Mouse (Mus musculus): Measurements from ENCODE around the gene Gm39115. TPM values are rescaled to one million over a fixed set of nuclear protein-coding genes. Genes with fewer than 3 reads are reported as not detected.
"Not testable (repeated sequence)": the region's sequence is repeated elsewhere in the genome, so short reads cannot be mapped to it uniquely, and the experiment has no call there.

The Gm39115 gene
- total and polyA plus RNA-seq, 2 experiments from 2014 or later: not detected

DNA sequence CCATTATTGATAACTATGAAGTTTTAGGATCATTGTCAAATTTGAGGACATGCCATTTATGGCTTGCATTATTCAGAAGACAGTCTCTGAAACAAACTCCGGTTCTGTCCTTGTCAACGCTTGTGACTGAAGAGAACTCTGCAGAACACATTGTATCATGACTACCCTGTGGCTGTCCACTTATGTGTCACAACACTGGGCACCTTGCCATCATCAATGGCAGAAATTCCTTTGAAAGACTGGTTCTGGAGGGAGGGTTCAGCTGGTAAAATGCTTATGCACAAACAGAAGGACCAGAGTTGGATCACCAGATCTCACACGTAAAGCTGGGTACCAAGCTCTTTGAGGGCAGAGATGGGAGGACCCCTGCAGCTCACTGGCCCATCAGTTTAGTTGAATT is 23.5 kb upstream of the Gm39115 start:
- DNase-seq (ENCODE audit: low spot score): no peak
- Histone ChIP-seq H3K4me3 (ENCODE audit: low read depth, low read length) (no peak overlapping the region), H3K4me2 (ENCODE audit: low read depth, low read length) (no peak overlapping the region), H3K27ac (ENCODE audit: low read depth) (no peak overlapping the region), H3K36me3 (replicated peaks; ENCODE audit: control insufficient read depth, insufficient read depth, low read length) (no peaks in the 10 kb centered on the region), H3K9me3 (replicated peaks; ENCODE audit: control insufficient read depth, low read length) (no peaks in the 10 kb centered on the region), H3K27me3 (ENCODE audit: control insufficient read depth, insufficient read depth, low read length) (no peaks in the 10 kb centered on the region), H3K4me1 (ENCODE audit: control insufficient read depth, insufficient read depth) (no peaks in the 10 kb centered on the region), H3K9ac (replicated peaks; ENCODE audit: low read depth, low read length) (no peak overlapping the region)
- no peak for ATAC-seq (ENCODE audit: insufficient read depth, low read depth)
- 81% methylated on average over 3 of the region's 3 CpGs for WGBS
- TF ChIP-seq EP300 (IDR thresholded peaks at IDR 0.05; ENCODE audit: low read depth) (no peak), CTCF (IDR thresholded peaks at IDR 0.05; ENCODE audit: low read depth) (no peak)

DNA sequence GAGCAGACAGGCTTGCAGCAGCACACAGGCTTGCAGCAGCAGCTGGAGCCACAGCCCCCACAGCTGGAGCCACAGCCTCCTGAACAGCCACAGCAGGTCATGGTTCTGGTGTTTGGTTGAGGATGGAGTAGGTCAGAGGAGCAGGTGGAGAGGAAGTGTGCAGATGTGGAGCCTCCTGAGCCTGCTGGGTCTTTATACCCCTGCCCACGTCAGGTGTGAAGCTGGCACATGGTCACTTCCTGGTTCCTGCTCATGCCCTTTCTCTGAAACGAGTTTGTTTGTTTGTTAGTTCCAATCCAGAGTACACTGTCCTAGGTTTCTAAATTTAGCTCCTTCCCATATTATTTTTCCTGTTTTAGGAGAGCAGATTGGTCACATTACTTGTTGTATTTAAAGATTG is 21.2 kb upstream of the Gm39115 start, which contains the start of gene Gm29735:
Gene Gm29735, minus strand, starts transcription at position 101 of the 400 bp plus-strand sequence.
- not testable (repeated sequence) for H3K4me2 ChIP-seq (ENCODE audit: low read depth, low read length); H3K4me1 ChIP-seq (ENCODE audit: control insufficient read depth, insufficient read depth); H3K36me3 ChIP-seq (replicated peaks; ENCODE audit: control insufficient read depth, insufficient read depth, low read length); H3K27me3 ChIP-seq (ENCODE audit: control insufficient read depth, insufficient read depth, low read length); H3K9me3 ChIP-seq (replicated peaks; ENCODE audit: control insufficient read depth, low read length); H3K27ac ChIP-seq (ENCODE audit: low read depth); H3K4me3 ChIP-seq (ENCODE audit: low read depth, low read length); DNase-seq (ENCODE audit: low spot score); ATAC-seq (ENCODE audit: insufficient read depth, low read depth); H3K9ac ChIP-seq (replicated peaks; ENCODE audit: low read depth, low read length)
- 26% methylated on average over 2 of the region's 2 CpGs for WGBS

DNA sequence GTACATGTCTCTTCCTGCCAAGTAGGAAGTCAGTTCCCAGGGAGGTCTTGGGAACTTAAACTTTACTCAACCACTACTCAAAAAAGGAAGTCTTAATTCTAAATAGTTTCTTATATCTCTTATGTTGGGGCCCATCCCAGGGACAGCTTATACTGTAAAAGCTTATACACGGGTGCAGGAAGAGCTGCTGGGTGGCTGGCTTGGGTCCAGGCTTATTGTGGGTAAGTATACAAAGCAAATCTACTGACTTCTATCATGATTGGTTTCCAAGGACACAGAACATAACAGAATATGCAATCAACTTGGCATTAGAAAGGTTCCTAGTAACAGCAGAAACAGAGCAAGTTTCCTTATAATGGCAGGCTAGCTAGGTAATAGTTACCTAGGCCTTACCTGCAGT is 19.5 kb upstream of the Gm39115 start:
- Histone ChIP-seq H3K27me3 (ENCODE audit: control insufficient read depth, insufficient read depth, low read length) (no peaks in the 10 kb centered on the region), H3K9me3 (replicated peaks; ENCODE audit: control insufficient read depth, low read length) (no peaks in the 10 kb centered on the region), H3K36me3 (replicated peaks; ENCODE audit: control insufficient read depth, insufficient read depth, low read length) (no peaks in the 10 kb centered on the region), H3K4me1 (ENCODE audit: control insufficient read depth, insufficient read depth) (no peaks in the 10 kb centered on the region), H3K27ac (ENCODE audit: low read depth) (no peak overlapping the region), H3K9ac (replicated peaks; ENCODE audit: low read depth, low read length) (no peak overlapping the region), H3K4me3 (ENCODE audit: low read depth, low read length) (no peak overlapping the region), H3K4me2 (ENCODE audit: low read depth, low read length) (no peak overlapping the region)
- 50% methylated on average over 1 of the region's 1 CpGs for WGBS
- no peak for TF ChIP-seq EP300 (IDR thresholded peaks at IDR 0.05; ENCODE audit: low read depth)
- no peak for TF ChIP-seq CTCF (IDR thresholded peaks at IDR 0.05; ENCODE audit: low read depth)
- ATAC-seq (ENCODE audit: insufficient read depth, low read depth): no peak
- DNase-seq (ENCODE audit: low spot score): no peak

DNA sequence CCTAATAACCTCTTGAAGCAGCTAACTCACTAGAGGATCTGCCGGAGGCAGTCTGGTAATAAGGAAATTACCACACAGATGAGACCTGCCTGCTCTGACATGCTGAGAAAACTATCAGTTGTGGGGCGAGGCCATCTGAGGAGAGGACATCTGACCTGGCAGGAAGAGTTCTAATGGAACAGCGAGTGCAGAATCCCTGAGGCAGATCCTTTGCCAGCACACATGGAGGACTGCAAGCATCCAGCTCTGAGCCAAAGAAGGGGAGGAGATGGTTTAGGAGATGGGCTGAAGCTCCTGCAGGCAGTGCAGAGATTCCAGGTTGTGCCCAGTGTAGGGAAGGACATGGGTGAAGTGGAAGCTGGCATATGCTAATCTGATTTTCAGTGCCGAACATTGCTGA is 16.4 kb upstream of the Gm39115 start:
- no peak for ATAC-seq (ENCODE audit: insufficient read depth, low read depth)
- no peak for TF ChIP-seq EP300 (IDR thresholded peaks at IDR 0.05; ENCODE audit: low read depth)
- no peak for TF ChIP-seq CTCF (IDR thresholded peaks at IDR 0.05; ENCODE audit: low read depth)
- Histone ChIP-seq H3K4me1 (ENCODE audit: control insufficient read depth, insufficient read depth) (no peaks in the 10 kb centered on the region), H3K36me3 (replicated peaks; ENCODE audit: control insufficient read depth, insufficient read depth, low read length) (no peaks in the 10 kb centered on the region), H3K4me3 (ENCODE audit: low read depth, low read length) (no peak overlapping the region), H3K27ac (ENCODE audit: low read depth) (no peak overlapping the region), H3K9ac (replicated peaks; ENCODE audit: low read depth, low read length) (no peak overlapping the region), H3K27me3 (ENCODE audit: control insufficient read depth, insufficient read depth, low read length) (no peaks in the 10 kb centered on the region), H3K4me2 (ENCODE audit: low read depth, low read length) (no peak overlapping the region), H3K9me3 (replicated peaks; ENCODE audit: control insufficient read depth, low read length) (no peaks in the 10 kb centered on the region)
- DNase-seq (ENCODE audit: low spot score): no peak
- WGBS: 72% methylated on average over 4 of the region's 4 CpGs

DNA sequence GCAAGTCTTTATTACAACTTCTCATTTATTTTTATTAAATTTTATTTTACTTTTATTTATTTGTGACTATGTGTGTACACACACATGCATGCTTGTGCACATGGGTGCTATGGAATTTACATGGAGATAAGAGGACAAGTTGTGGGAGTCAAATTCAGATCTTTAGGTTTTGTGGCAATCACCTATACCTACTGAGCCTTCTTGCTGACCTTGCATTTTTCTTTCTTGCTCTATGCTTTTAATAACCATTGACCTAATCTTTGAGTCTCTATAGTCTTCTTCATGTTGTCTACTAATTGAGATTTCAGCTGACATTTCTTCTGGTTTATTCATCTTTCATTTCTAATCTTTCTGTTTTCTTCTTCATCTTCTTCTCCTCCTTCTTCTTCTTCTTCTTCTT is 12.8 kb upstream of the Gm39115 start:
- Histone ChIP-seq H3K4me1 (ENCODE audit: control insufficient read depth, insufficient read depth) (no peaks in the 10 kb centered on the region), H3K36me3 (replicated peaks; ENCODE audit: control insufficient read depth, insufficient read depth, low read length) (no peaks in the 10 kb centered on the region), H3K27me3 (ENCODE audit: control insufficient read depth, insufficient read depth, low read length) (no peaks in the 10 kb centered on the region; the same call in 1 of the 2 replicates), H3K4me3 (ENCODE audit: low read depth, low read length) (no peak overlapping the region), H3K9me3 (replicated peaks; ENCODE audit: control insufficient read depth, low read length) (no peaks in the 10 kb centered on the region), H3K27ac (ENCODE audit: low read depth) (no peak overlapping the region), H3K9ac (replicated peaks; ENCODE audit: low read depth, low read length) (no peak overlapping the region), H3K4me2 (ENCODE audit: low read depth, low read length) (no peak overlapping the region)
- no peak for ATAC-seq (ENCODE audit: insufficient read depth, low read depth)
- no peak for DNase-seq (ENCODE audit: low spot score)
- TF ChIP-seq EP300 (IDR thresholded peaks at IDR 0.05; ENCODE audit: low read depth) (no peak), CTCF (IDR thresholded peaks at IDR 0.05; ENCODE audit: low read depth) (no peak)

DNA sequence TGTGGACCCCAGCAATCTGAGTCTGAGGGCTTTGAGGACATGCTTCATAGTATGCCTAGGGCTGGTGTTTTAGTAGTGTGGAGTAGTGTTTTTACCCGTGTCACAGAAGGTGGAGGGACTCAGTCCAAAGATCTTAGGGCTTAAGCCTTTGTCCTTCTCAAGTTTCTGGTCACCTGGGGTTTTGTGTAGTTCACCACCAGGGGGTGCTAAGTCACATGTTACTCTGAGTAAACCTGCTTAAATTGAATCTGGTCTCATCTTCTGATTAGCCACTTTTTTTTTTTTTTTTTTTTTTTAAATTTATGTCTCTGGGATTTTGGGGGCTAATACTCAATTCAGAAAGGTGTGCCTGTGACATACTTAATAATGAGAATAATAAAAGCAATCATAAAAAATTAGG is 10.2 kb upstream of the Gm39115 start:
- TF ChIP-seq CTCF (IDR thresholded peaks at IDR 0.05; ENCODE audit: low read depth): peak; percentile 57
- no peak for TF ChIP-seq EP300 (IDR thresholded peaks at IDR 0.05; ENCODE audit: low read depth)
- DNase-seq (ENCODE audit: low spot score) (peak; percentile 63), ATAC-seq (ENCODE audit: insufficient read depth, low read depth) (no peak)
- H3K4me3 ChIP-seq (ENCODE audit: low read depth, low read length): no peak overlapping the region
- no peak overlapping the region for H3K4me2 ChIP-seq (ENCODE audit: low read depth, low read length)
- H3K4me1 ChIP-seq (ENCODE audit: control insufficient read depth, insufficient read depth): peaks cover 2% of the 10 kb centered on the region; the same call in 1 of the 2 replicates
- no peak overlapping the region for H3K27ac ChIP-seq (ENCODE audit: low read depth)
- H3K9me3 ChIP-seq (replicated peaks; ENCODE audit: control insufficient read depth, low read length): no peaks in the 10 kb centered on the region
- H3K9ac ChIP-seq (replicated peaks; ENCODE audit: low read depth, low read length): no peak overlapping the region
- WGBS: 0% methylated on average over 1 of the region's 1 CpGs
- H3K27me3 ChIP-seq (ENCODE audit: control insufficient read depth, insufficient read depth, low read length): no peaks in the 10 kb centered on the region; the same call in 1 of the 2 replicates
- H3K36me3 ChIP-seq (replicated peaks; ENCODE audit: control insufficient read depth, insufficient read depth, low read length): no peaks in the 10 kb centered on the region

All from heart, postnatal 0 days (tissue).